Mouse (Mus musculus) MEL (cell line): Measurements from ENCODE around the gene Gm10663.

Experiments
- CTCF ChIP-seq, 3 experiments: IDR thresholded peaks in 2 of 3; conservative IDR thresholded peaks in 1 of 3; 2 replicates each; pipeline ENCODE4 v1.5.1; 2011 to 2012; ENCODE audit warnings: low read length in 3 of 3, low read depth in 2 of 3, mild to moderate bottlenecking in 2 of 3, improper control_type of control experiment in 1 of 3, inconsistent platforms in 1 of 3, mixed read lengths in 1 of 3, moderate library complexity in 1 of 3; ENCODE audit not compliant: control insufficient read depth in 1 of 3, insufficient read depth in 1 of 3, poor library complexity in 1 of 3, severe bottlenecking in 1 of 3
- KAT2A ChIP-seq: conservative IDR thresholded peaks from 2 replicates; pipeline ENCODE4 v1.6.1; 2012; ENCODE audit warnings: low read depth, low read length, improper control_type of control experiment, inconsistent platforms
- MAFK ChIP-seq: IDR thresholded peaks from 2 replicates; pipeline ENCODE4 v1.6.1; 2011; ENCODE audit warnings: low read depth, mild to moderate bottlenecking, low read length, improper control_type of control experiment, borderline replicate concordance
- NRF1 ChIP-seq: IDR thresholded peaks from 2 replicates; pipeline ENCODE4 v1.6.1; 2014; ENCODE audit warnings: low read depth, mild to moderate bottlenecking, inconsistent platforms, low read length, improper control_type of control experiment, moderate library complexity; ENCODE audit not compliant: poor library complexity, insufficient read depth, severe bottlenecking
- POLR2A ChIP-seq, 2 experiments: IDR thresholded peaks; 2 replicates each; pipeline ENCODE4 v1.6.1; 2011 to 2012; ENCODE audit warnings: low read length in 2 of 2, mild to moderate bottlenecking in 2 of 2, control low read depth in 1 of 2, improper control_type of control experiment in 1 of 2, low read depth in 1 of 2, moderate library complexity in 1 of 2; ENCODE audit not compliant: control insufficient read depth in 1 of 2, insufficient read depth in 1 of 2, poor library complexity in 1 of 2
- TAL1 ChIP-seq: IDR thresholded peaks from 2 replicates; pipeline ENCODE4 v1.6.1; 2012; ENCODE audit warnings: mild to moderate bottlenecking, inconsistent platforms, low read length, moderate library complexity, mixed read lengths
- UBTF ChIP-seq: IDR thresholded peaks from 2 replicates; pipeline ENCODE4 v1.6.1; 2012; ENCODE audit warnings: low read depth, mild to moderate bottlenecking, inconsistent platforms, low read length, improper control_type of control experiment, moderate library complexity, borderline replicate concordance; ENCODE audit not compliant: insufficient read depth
- USF2 ChIP-seq, 2 experiments: IDR thresholded peaks; 2 replicates each; pipeline ENCODE4 v1.6.1; 2011 to 2012; ENCODE audit warnings: improper control_type of control experiment in 2 of 2, low read length in 2 of 2, borderline replicate concordance in 1 of 2, inconsistent platforms in 1 of 2, low read depth in 1 of 2, mild to moderate bottlenecking in 1 of 2; ENCODE audit not compliant: insufficient read depth in 1 of 2
- ZNF384 ChIP-seq: IDR thresholded peaks from 2 replicates; pipeline ENCODE4 v1.6.1; 2012; ENCODE audit warnings: low read depth, mild to moderate bottlenecking, inconsistent platforms, low read length, improper control_type of control experiment

DNA sequence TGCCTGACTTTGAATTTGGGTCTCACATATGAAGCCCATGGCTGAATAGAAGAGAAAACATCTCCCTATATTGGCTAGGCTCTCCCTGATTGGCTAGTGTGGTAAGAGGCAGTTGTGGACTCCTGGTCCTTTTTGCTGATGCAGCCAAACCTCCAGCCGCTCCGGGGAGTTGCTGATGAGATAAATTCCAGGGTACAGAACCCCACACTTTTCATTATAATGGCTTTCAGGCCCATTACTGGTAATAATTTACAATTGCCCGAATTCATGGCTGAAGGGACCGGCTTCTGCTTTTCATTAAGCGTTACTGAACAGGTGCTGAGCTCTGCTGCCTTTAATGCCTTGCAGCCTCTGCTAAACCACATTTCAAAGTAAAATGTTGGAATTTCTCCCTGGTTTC lies 20.9 kb upstream of the Gm10663 start:
- TF ChIP-seq MAFK (no peak), UBTF (no peak), CTCF (IDR thresholded peaks at IDR 0.05 in 2 of 3, conservative IDR thresholded peaks at IDR 0.05 in 1 of 3; ENCODE audit: control insufficient read depth in 1 of 3, insufficient read depth in 1 of 3, low read depth in 2 of 3, low read length in 3 of 3, poor library complexity in 1 of 3, severe bottlenecking in 1 of 3) (no peak), NRF1 (no peak), USF2 (IDR thresholded peaks at IDR 0.05; ENCODE audit: borderline replicate concordance in 1 of 2, insufficient read depth in 1 of 2, low read depth in 1 of 2, low read length in 2 of 2) (no peak), ZNF384 (no peak), POLR2A (IDR thresholded peaks at IDR 0.05; ENCODE audit: control insufficient read depth in 1 of 2, insufficient read depth in 1 of 2, low read depth in 1 of 2, low read length in 2 of 2, poor library complexity in 1 of 2) (no peak), TAL1 (no peak), KAT2A (no peak)
